Mouse (Mus musculus) thymus, postnatal 36 days (tissue): ENCODE results near the gene Gopc.
"Not testable (repeated sequence)": the region's sequence is repeated elsewhere in the genome, so short reads cannot be mapped to it uniquely, and the experiment has no call there.

ENCODE experiments used
- DNase-seq, 2 experiments: peaks; one replicate each; pipeline ENCODE4 v3.0.0; 2022; ENCODE audit warnings: mixed read lengths in 2 of 2

The Gopc gene

DNA sequence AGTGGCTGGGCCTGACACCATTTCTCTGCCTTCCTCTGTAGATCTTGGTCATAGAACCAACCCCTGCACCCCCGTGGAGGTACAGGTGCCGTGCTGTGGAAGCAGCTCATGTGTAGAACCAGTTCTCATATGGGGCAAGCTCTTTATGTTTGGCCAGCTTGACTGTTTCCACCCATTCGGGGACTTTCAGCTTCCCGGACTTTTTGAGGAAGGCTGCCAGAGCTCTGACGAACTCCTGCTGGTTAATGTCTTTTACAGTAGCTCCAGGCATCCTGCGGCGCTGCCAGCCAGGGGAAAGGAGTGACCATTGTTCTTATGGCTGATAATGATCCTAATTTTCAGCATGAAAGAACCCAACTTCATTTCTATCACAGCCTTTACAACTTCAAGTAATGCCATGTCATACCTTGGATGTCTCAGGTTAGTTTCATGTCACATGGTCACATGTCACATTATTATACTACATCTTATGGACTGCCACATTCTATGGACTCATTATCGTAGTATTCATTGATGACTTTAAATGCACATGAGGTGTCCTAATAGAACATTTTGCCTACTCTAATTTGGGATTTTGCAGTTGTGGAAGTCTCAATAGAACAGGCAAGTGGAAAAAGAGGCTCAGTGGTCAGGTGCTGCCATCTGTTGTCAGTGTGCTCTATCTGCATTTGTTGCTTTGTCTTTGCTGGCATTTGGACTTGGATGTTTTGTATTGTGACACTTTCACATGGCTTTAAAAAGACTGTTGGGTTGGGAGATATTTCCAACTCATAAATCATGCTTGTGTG, 3.1 kb upstream of the Gopc start:
- peak; percentile 17 to 24 for DNase-seq

DNA sequence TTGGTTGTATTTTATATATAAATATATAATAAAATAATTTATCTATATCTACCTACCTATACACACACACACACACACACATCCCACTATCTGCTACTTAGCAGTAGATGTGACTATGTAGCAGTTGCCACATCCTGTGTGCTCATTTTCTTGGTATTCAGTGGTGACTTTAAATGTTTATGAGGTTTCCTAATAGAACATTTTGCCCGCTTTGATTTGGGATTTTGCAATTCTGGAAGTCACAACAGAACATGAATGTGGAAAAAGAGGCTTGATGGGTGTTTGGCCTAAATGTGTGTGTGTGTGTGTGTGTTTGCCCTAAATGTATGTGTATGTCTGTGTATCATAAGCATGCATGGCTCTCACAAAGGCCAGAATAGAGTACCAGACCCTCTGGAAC, 1.6 kb upstream of the Gopc start:
- DNase-seq: no peak

DNA sequence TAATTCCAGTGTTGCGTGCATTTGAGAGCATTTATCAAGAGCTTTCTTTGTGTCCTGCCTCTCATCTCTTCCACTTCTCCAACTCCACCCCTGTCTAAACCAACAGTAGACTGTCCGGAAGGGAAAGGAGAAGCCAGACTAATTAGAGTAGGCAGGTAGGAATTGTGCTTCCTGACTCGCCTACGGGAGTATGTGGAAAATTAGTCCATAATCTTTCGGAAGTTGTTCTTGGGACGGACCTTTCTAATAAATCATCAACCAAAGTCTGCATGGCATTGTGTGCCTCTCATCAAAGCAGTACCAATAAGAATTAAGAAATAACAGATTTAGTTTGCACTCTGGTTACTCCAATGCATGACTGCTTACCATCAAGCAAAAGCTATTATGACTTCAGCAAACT, 1.1 kb upstream of the Gopc start:
- no peak for DNase-seq

DNA sequence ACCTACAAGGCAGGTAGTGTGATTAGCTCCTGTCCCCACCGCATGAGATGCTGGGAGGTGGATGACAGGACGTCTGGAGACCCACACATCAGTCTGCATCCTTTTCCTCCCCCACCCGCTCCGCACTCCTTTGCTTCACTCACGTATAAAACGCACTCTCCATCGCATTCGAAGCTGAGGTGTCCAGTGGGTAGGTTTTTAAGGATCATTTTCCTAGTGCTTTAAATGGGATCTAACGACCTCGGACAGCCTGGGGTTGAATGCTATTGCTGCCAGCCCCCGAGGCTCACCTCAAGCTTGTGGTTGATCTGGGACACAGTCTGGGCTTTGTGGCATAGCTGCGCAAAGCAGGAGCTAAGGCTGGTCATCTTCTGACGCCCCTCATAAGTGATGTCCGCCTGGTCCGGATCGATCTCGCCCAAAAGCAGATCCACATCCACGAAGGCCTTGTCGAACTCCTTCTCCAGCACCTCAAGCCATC, 563 bp downstream of the Gopc start:
- peak in 1 of 2 experiments; percentile 30 for DNase-seq

DNA sequence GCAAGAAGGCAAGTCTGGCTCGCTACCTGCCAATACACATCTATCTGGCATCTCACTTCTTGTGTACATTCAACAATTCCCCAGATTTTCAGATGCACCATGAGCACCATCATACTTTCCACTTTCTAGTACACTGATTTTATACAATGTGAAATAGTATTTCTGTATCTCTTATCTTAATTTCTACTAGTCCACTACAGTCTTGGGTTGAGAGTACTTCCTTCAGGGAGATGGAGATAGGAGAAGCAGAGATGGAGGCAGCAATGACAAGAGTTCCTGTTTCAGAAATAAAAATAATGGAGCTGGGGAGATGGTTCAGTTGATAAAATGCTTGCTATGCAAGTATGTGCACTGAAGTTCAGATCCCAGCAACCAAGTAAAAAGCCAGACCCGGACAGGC, 4.1 kb downstream of the Gopc start:
- no peak for DNase-seq

DNA sequence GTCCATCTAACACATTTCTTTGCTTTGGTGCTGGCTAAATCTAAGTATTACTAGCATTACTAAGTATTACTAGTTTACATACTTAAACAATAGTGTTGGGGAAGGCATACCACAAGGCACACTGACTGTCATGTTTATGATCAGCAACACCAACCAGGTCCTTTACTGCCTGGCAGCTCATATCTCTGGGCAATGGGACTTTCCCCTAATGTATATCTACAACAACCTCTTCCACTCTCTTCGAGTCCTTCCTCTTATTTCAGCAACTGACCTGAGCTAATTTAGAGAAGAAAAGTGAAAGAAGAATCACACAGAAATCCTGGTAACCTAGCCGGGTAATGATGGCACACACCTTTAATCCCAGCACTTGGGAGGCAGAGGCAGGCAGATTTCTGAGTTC, 5.5 kb downstream of the Gopc start:
- DNase-seq: no peak

DNA sequence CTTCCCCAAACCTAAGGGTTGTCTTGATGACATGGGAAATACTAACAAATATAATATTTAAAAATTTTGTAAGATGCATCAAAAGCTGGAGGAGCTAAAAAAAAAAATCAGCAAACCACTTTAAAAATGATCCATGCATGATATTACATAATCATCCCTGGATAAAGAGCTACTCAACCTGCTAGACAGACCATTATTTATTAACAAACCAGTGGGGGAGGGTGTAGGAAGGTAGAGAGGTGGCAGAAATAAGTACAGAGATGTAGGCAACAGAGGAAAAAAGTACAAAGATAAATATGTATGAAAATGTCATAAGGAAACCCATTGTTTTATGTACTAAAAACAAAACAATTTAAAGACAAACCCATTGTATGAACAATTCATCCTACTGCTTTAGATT, 7.3 kb downstream of the Gopc start:
- DNase-seq: no peak

DNA sequence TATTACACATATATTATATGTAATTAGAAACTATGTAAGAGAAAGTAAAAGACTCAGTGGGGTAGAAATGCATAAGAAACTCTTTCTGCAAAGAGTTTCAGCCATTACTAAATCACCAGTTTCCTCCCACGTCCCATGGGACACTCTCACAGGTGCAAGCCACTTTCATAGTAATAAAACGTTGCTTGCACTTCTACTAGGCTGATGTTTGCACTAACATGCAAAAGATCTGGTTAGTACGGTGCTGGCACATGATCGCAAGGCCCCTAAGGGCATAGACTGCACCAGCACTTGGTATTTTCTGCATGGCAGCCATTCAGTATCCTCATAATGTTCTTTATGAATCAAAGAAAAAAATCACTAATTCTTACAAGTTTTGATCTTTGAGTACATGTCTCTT, 8.1 kb downstream of the Gopc start:
- DNase-seq: no peak

DNA sequence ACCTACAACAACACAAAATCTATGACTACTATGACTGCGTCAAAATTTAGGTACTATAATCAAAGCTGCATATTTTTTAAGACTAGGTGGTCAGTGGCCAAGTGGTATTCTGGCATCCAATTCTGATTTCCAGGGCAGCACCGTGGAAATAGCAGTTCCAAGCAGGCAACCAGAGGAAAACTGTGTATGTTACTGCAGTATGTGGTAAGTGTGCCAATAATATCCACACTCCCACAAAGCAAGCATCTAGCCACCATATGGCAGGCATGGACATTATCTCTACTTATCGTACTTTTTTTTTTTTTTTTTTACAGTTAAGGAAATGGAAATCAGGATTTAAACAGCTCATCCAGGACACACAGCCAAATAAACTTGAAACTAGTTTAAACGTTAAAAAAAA, 13.5 kb downstream of the Gopc start:
- DNase-seq: no peak

DNA sequence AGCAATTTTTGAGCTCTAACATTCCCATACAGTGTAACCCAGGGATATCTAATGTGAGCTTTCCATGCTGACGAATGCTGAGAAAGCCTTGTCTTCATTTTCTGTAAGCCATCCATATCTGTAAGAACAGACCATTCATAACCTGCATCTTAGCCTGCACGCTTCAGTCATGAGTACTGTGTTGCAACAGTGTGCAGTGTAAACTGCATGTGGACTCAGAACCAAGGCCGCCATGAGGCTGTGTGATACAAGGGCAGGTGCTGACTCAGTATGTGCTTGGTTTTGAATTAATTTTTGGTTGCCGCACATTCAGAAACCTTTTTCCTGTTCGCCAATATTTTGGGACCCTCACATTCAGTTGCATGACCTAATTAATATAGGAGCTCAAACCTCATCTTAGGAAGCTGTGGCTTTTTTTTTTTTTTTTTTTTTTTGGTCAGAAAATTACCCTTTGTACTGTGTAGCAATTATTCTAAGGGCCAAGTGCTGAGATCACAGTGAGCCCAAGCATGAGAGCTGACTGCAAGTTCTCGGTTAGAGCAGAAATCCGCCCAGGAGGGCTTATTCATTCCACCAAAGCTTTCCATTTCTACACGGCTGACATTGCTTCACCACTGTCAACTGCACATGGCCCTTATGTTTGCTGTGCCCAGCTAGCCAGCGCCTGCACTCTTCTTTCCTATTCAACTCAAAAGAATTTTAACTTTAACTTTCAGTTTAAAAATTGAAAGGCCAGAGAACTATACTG, 20.9 kb downstream of the Gopc start:
- DNase-seq: no peak

DNA sequence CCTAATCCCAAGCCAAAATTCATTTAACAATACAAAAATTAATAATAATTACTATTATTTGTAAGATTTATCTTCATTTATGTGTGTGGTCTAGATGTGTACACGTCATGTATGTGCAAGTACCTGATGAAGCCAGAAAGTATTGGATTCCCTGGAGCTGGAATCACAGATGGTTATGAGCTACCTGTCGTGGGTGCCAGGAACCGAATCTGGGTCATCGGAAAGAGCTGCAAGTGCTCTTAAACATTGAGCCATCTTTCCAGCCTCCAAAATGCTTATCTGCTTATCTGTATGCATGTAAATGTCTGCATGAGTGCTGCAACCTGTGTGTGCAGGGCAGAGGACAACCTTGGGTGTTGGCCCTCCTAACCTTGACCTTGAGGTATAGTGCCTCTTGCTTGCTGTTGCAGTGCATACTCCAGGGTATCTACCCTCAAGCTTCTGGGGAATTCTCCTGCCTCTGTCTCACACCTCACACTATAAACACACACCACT, 21.6 kb downstream of the Gopc start:
- DNase-seq: no peak

DNA sequence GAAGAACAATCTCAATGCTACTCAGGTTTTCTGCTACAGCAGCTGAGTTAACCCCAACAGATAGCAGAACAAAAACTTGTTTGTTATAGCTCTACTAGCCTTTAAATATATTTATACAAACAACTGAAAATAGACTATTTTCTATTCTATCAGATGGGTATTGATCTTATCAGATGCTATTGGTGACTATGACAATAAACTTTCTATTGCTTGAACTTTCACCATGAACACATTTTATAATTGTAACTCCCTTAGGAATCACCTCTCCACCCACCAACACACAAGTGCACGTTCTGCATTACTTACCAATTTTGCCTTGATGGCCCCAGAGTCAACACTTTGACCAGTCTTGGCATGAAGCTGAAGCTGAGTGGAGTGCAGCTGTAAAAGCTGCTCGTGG, 23.5 kb downstream of the Gopc start, which contains the start of gene Gm26741:
Gm26741 (plus strand) TSS at position 301 of the 400 bp plus-strand sequence.
- no peak for DNase-seq

DNA sequence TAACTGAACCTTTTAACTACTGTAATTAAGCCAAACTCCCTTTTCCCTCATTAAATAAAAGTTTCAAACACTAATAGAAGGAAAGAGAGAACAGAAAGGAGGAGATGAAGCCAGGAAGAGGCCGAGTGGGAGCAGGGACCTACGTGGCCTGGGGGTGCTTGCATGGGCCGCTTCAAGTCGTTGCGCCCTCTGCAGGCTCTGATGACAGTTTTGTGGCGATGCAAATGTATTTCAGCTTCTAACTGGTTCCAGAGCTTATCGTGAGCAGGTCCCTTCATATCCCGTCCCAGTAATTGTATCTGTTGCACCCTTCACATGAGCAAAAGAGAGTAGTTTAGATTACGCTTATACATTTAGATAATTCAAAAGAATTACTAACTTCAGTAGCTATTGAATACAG, 28.7 kb downstream of the Gopc start:
- DNase-seq: no peak

DNA sequence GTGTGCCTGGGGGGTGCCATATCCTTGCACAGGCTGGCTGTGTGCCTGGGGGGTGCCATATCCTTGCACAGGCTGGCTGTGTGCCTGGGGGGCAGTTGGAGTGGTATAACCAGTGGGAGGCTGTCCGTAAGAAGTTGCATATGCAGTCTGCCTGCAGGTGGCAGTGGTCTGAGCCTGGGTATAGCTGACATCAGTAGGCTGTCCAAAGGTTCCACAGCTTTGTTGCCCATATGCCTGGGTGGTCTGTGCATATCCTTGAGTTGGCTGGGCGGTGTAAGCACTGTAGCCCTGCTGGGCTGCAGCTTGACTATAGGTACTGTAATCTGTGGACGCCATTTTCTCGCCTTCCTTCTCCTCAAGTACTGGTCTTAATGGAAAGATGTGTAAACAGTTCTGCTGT, 38.6 kb downstream of the Gopc start:
- not testable (repeated sequence) for DNase-seq

DNA sequence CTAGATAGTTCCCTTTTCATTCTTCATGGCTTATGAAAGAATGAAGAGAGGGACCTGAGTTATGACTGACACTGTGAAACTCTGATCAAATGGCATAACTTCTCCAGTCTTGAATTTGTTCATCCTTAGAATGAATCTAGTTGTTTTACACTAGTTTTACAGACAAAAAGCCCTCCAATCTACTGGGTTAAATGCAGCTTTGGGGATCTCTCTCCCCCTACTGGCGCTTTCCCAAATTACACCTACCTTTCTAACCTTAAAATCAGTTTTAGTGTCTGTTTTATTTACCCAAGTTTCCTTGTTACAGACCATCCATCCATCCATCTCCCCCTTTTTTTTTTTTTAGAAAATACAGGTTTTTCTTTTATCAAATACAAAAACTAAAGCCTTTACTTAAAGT, 50.9 kb downstream of the Gopc start:
- DNase-seq: no peak

DNA sequence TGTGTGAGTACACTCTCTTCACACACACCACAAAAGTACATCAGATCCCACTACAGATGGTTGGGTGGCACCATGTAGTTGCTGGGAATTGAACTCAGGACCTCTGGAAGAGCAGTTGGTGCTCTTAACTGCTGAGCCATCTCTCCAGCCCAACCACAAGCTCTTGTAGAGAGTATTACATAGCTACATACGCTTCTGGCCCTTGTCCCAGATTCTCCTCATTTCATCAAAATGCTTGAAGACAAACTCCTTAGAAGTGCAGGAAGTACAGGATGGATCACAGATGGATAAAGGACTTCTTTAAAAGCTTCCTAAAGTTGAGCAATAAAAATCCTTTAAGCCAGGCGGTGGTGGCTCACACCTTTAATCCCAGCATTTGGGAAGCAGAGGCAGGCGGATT, 60.0 kb downstream of the Gopc start:
- no peak for DNase-seq

DNA sequence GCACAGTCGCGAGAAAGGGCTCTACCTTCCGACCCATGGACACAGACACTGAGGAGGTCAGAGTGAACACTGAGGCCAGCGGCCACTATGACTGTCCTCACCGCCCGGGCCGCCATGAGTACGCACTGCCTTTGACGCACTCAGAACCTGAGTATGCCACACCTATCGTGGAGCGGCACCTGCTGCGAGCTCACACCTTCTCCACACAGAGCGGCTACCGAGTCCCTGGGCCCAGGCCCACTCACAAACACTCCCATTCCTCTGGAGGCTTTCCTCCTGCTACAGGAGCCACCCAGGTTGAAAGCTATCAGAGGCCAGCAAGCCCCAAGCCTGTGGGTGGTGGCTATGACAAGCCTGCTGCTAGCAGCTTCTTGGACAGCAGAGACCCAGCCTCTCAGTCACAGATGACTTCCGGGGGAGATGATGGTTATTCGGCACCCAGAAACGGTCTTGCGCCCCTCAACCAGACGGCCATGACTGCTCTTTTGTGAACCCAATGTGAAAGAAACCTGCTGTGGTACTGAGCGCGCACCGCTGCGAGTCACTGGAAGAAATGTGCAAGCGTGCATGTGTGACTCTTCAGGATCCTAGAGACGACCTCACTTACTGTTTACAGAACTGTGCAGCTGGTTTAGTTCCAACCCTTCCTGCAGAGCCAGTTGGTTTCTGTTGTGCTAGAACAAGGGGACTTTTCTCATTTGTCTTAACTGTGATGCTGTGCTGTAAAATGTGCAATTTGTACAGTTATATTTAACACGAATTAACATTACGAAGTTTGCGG, 62.2 kb downstream of the Gopc start:
- DNase-seq: no peak

DNA sequence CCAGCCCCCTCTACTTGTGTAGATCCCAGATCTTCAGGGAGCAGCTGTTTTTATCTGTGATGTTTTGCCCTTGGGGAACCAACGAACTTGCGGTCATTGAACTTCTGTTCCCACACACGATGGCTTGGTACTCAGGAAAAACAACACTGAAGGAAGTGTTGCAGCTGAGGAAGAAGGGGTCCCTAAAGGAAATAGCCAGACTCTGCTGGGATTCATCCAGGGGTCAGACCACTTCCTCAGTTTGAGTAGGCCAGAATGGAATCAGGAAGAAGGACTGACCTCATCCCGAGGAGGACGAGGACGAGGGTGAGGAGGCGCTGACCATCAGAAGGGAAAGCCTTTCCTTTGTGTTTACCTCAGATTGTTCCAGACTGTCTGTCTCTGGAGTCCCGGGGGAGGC, 72.7 kb downstream of the Gopc start:
- DNase-seq: no peak

DNA sequence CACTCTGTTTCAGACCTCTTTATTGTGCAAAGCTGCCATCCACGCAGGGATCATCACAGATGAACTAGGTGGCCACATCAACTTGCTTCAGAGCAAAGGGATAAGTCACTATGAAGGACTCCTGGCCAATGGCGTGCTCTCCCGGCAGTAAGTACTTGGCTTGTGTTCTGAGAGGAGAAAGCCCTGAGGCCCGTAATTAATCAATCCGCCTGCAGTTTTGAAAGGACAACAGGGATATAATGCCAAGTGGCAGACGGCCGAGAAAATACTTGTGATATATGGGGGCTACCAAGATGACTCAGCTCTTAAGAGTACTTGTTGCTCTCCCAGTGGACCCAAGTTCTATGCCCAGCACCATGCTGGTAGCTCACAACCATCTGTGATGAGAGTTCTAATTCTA, 77.3 kb downstream of the Gopc start:
- DNase-seq: no peak

DNA sequence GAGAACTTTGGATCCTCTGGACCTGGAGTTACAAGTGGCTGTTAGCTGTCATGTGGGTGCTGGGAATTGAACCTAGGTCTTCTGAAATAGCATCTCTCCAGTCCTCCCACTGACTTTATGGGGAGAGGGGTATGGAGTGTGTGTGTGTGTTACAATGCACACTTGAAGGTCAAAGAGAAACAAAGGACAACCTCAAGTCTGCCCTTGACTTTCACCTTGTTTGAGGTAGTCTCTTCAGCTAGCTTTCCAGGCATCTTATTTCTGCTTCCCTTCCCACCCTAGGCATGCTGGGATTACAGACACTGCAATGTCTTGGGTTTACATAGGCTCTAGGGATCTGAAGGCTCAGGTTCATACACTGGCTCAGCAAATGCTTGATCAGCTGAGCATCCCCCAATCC, 79.7 kb downstream of the Gopc start:
- no peak for DNase-seq

DNA sequence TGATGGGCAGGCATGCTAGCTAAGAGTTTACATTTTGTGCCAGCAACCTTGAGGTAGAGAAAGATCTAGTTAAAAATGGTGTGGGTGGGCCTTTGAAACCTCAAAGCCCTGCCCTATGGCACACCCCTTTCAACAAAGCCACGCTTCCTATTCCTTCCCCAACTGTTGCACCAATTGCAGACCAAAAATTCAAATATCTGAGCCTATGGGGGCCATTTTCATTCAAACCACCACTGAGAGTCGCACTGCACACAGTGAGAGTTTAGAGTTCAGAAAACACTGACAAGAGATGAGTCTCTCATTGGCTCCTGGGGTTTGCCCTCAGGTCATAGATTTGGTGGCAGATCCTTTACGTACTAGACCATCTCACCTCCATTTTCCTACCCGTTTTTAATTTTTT, 80.2 kb downstream of the Gopc start:
- no peak for DNase-seq

DNA sequence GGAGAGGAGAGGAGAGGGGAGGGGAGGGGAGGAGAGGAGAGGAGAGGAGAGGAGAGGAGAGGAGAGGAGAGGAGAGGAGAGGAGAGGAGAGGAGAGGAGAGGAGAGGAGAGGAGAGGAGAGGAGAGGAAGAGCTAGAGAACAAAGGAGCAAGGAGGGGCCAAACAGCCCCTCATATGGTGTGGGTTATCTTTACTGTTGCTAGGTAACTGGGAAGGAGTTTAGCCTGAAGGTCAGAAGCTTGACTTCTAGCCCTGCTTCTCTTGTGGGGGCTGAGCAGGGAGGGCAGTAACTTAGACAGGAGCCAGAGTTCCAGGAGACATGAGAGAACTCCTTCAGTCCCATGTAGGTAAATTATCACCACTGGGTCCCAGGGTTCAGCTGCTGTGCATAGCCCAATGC, 83.4 kb downstream of the Gopc start:
- not testable (repeated sequence) for DNase-seq

DNA sequence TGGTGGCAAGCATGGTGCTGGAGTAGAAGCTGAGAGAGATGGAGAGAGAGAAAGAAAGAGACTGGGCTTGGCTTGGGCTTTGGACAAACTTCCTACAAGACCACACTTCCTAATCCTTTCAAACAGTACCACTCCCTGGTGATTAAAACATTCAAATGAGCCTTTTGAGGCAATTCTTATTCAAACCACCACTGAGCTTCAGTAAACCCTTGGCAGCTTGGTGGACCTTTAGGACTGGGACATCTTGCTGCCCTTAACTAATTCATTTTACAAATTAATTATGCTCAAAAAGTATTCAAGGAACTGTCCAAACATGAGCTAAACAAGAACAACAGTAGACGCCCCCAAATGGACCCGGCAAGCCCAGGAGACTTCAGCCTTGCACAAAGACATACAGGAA, 86.0 kb downstream of the Gopc start:
- no peak for DNase-seq
